Mouse (Mus musculus): ENCODE measurements at regions not wholly inside any gene's neighbourhood (a gene's known extent, or its start where the extent isn't known, plus 50 kb on each side); places are given as distances from the start of the nearest gene placed in this dataset.
"Not testable (repeated sequence)": the region's sequence is repeated elsewhere in the genome, so short reads cannot be mapped to it uniquely, and the experiment has no call there.

GRCm38 (mm10) chr5:148796072-148796471 lies 133.0 kb downstream of the Katnal1 start:
- Histone ChIP-seq H3K4me2 (replicated peaks) (no peak overlapping the region), H3K9ac (no peak overlapping the region), H3K27ac (no peak overlapping the region), H3K4me3 (replicated peaks) (no peak overlapping the region), H3K27me3 (replicated peaks) (no peaks in the 10 kb centered on the region), H3K9me3 (no peaks in the 10 kb centered on the region), H3K4me1 (replicated peaks) (peaks cover 7% of the 10 kb centered on the region), H3K36me3 (no peaks in the 10 kb centered on the region)
- no peak for ATAC-seq
- 13% methylated on average over 4 of the region's 4 CpGs for WGBS

DNA sequence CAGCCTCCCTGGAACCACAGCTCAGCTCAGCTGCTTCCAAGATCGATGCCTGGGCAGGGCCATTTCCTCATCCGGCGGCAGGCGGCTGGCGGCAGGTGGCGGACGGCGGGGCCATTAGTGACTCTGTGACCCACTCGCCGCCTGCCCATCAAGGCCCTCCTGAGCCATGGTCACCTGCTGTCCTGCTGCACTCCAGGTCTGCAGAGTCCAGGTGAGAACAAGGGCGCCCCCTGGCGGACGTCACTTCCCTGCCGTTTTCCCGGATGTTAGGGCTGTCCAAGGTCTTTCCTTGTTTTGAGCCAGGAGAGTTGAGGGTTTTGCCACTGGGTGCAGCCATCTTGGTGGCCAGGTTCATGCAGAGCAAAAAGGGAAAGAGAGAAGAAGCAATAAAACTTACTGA lies 134.7 kb downstream of the Katnal1 start:
- H3K4me2 ChIP-seq (replicated peaks), result no peak overlapping the region

DNA sequence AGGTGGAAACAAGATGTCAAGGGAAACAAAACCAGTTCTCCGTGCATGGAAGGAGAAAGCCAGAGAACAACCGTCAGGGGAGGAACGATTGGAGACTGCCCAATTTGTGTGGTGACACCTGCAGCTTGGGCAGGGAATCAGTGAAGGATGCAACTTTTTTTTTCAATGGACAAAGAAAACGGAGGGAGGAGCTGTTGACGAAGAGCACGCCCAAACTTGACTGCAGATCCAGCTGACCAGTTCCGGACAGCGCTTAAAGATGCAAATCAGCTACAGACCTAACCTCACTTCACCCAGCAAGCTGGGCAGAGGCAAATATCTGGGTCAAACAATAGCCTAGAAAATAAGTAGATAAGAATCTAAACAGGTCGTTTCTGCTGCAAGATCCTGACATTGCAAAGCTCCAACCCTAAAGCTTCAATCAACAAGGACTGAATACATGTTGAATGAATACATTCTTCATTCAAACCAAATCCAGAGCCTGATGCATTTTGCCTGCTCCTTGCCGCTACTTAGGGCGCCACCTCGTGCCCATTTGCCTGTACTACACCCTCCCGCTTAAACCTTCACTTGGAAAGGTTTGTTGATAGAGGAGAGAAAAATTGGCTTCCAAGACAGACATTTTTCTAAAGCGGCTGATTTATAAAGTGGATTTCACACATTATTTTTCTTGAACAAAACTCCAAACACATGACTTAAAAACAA lies 136.2 kb downstream of the Katnal1 start:
- no peaks in the 10 kb centered on the region for H3K9me3 ChIP-seq
- H3K4me1 ChIP-seq (replicated peaks), result peaks cover 7% of the 10 kb centered on the region
- H3K27me3 ChIP-seq (replicated peaks), result no peaks in the 10 kb centered on the region
- H3K4me3 ChIP-seq (replicated peaks), result no peak overlapping the region
- 12% methylated on average over 14 of the region's 14 CpGs for WGBS
- no peaks in the 10 kb centered on the region for H3K36me3 ChIP-seq
- no peak for ATAC-seq
- no peak overlapping the region for H3K9ac ChIP-seq
- no peak overlapping the region for H3K4me2 ChIP-seq (replicated peaks)
- H3K27ac ChIP-seq, result no peak overlapping the region

More for the DNA sequence above, 134.7 kb downstream of the Katnal1 start:
- no peaks in the 10 kb centered on the region for H3K9me3 ChIP-seq
- H3K36me3 ChIP-seq, result no peaks in the 10 kb centered on the region
- 32% methylated on average over 15 of the region's 15 CpGs for WGBS
- H3K27ac ChIP-seq, result no peak overlapping the region
- no peak overlapping the region for H3K9ac ChIP-seq
- peaks cover 7% of the 10 kb centered on the region for H3K4me1 ChIP-seq (replicated peaks)
- ATAC-seq, result peak; percentile 55
- no peaks in the 10 kb centered on the region for H3K27me3 ChIP-seq (replicated peaks)
- no peak overlapping the region for H3K4me3 ChIP-seq (replicated peaks)

- H3K36me3 ChIP-seq, result no peaks in the 10 kb centered on the region
- no peak overlapping the region for H3K4me3 ChIP-seq (replicated peaks)
- 45% methylated on average over 6 of the region's 6 CpGs for WGBS
- no peak overlapping the region for H3K27ac ChIP-seq
- ATAC-seq, result no peak
- no peaks in the 10 kb centered on the region for H3K27me3 ChIP-seq (replicated peaks)
- no peak overlapping the region for H3K9ac ChIP-seq
- no peaks in the 10 kb centered on the region for H3K9me3 ChIP-seq
- H3K4me2 ChIP-seq (replicated peaks), result no peak overlapping the region
- peaks cover 7% of the 10 kb centered on the region for H3K4me1 ChIP-seq (replicated peaks)
Measured at GRCm38 (mm10) chr5:148791651-148792050, 137.5 kb downstream of the Katnal1 start.

DNA sequence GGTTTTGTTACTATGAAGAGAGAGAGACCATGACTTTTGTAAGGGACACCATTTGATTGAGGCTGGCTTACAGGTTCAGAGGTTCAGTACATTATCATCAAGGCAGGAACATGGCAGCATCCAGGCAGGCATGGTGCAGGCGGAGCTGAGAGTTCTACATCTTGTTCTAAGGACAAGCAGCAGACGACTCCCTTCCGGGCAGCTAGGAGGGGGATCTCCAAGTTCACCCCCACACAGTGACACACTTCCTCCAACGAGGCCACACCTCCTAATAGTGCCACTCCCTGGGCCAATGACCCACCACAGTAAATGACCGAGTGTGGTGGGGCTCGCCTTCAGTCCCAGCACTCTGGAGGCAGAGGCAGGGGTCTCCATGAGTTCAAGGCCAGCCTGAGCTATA lies 138.8 kb downstream of the Katnal1 start:
- not testable (repeated sequence) for H3K9ac ChIP-seq; H3K27ac ChIP-seq; H3K4me1 ChIP-seq (replicated peaks); H3K4me3 ChIP-seq (replicated peaks); H3K9me3 ChIP-seq; H3K4me2 ChIP-seq (replicated peaks); ATAC-seq; H3K27me3 ChIP-seq (replicated peaks); H3K36me3 ChIP-seq
- WGBS, result 78% methylated on average over 6 of the region's 6 CpGs

- ATAC-seq, result no peak
- Histone ChIP-seq H3K4me2 (replicated peaks) (no peak overlapping the region), H3K9ac (no peak overlapping the region), H3K36me3 (no peaks in the 10 kb centered on the region), H3K27me3 (replicated peaks) (no peaks in the 10 kb centered on the region), H3K4me1 (replicated peaks) (no peaks in the 10 kb centered on the region; the same call in none of the 2 replicates), H3K27ac (no peak overlapping the region; the same call in 1 of the 2 replicates), H3K9me3 (no peaks in the 10 kb centered on the region), H3K4me3 (replicated peaks) (no peak overlapping the region)
- WGBS, result 79% methylated on average over 5 of the region's 5 CpGs
Measured at GRCm38 (mm10) chr5:148789823-148790222, 139.3 kb downstream of the Katnal1 start.

DNA sequence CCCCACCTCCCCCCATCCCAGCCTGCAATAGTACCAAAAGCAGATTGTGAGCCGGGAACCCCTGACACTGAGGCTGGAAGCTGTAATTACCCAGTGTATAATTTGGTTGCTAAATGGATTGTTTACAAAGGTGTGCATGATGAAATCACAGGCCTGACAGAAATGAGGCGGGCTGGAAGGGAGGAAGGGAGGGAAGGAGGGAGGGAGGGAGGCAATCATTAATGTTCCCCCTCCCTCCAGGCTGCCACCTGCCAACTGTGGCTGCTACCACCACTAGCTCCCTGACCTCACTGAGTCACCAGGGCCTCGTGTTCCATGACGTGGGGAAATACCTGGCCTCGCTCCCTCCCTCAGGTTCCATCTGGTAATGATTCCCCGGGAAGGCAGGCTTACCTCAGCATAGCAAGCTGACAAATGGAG lies 140.0 kb downstream of the Katnal1 start:
- ATAC-seq, result peak; percentile 71
- no peak overlapping the region for H3K4me3 ChIP-seq (replicated peaks)
- no peak overlapping the region for H3K4me2 ChIP-seq (replicated peaks)
- H3K9ac ChIP-seq, result no peak overlapping the region
- H3K9me3 ChIP-seq, result no peaks in the 10 kb centered on the region
- H3K4me1 ChIP-seq (replicated peaks), result no peaks in the 10 kb centered on the region; the same call in none of the 2 replicates
- H3K27ac ChIP-seq, result peak overlapping the region; percentile 36; the same call in 1 of the 2 replicates
- WGBS, result 32% methylated on average over 6 of the region's 6 CpGs
- H3K27me3 ChIP-seq (replicated peaks), result no peaks in the 10 kb centered on the region
- H3K36me3 ChIP-seq, result no peaks in the 10 kb centered on the region

- Histone ChIP-seq H3K36me3 (no peaks in the 10 kb centered on the region), H3K27me3 (replicated peaks) (no peaks in the 10 kb centered on the region), H3K4me3 (replicated peaks) (no peak overlapping the region), H3K9ac (no peak overlapping the region), H3K4me1 (replicated peaks) (no peaks in the 10 kb centered on the region; the same call in 1 of the 2 replicates), H3K4me2 (replicated peaks) (no peak overlapping the region), H3K27ac (no peak overlapping the region), H3K9me3 (no peaks in the 10 kb centered on the region)
- no peak for ATAC-seq
- 89% methylated on average over 8 of the region's 8 CpGs for WGBS
Measured at GRCm38 (mm10) chr5:148788690-148789089, 140.4 kb downstream of the Katnal1 start.

DNA sequence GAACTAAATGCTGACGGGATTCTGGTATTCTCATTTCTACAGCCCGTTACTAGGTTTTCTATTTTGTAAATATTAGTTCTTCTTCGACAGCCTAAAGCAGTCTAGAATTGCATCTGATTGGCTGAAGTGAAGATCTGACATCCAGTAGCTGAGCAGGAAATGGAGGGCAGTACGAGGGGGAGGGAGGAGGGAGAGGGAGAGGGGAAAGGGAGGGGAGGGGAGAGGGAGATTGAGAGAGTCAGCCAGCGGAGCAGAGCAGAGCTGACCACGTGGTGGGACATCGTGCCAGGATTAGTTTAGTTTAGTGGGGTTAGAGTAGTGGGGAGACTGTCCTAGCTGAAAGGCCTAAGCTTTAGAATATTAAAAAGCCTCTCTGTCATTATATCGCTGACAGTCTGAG lies 141.8 kb downstream of the Katnal1 start:
- H3K4me2 ChIP-seq (replicated peaks), result no peak overlapping the region
- 13% methylated on average over 8 of the region's 8 CpGs for WGBS
- H3K9me3 ChIP-seq, result no peaks in the 10 kb centered on the region
- H3K9ac ChIP-seq, result no peak overlapping the region
- H3K27me3 ChIP-seq (replicated peaks), result no peaks in the 10 kb centered on the region
- H3K36me3 ChIP-seq, result no peaks in the 10 kb centered on the region
- no peak overlapping the region for H3K4me3 ChIP-seq (replicated peaks)
- no peaks in the 10 kb centered on the region for H3K4me1 ChIP-seq (replicated peaks)
- ATAC-seq, result peak; percentile 85
- peak overlapping the region; percentile 7; the same call in 1 of the 2 replicates for H3K27ac ChIP-seq

DNA sequence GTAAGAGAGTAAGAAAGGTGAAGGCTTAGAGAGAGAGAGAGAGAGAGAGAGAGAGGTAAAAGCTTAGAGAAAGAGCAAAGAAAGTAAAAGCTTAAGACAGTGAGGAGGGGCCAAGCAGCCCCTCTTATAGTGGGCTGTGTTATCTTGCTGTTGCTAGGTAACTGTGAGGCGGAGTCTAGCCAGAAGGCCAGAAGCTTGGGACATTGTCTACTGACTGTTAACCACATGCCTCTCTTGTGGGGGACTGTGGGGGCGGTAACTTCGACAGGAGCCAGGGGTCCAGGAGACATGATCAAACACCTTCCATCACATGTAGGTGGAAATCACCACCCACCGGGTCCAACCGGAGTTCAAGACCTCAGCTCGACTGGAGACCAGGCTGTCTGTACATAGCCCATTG lies 148.0 kb downstream of the Katnal1 start:
- H3K27me3 ChIP-seq (replicated peaks); H3K4me3 ChIP-seq (replicated peaks); H3K9me3 ChIP-seq; H3K9ac ChIP-seq; H3K27ac ChIP-seq; H3K36me3 ChIP-seq; H3K4me2 ChIP-seq (replicated peaks); H3K4me1 ChIP-seq (replicated peaks); ATAC-seq: not testable (repeated sequence)
- 55% methylated on average over 6 of the region's 6 CpGs for WGBS

DNA sequence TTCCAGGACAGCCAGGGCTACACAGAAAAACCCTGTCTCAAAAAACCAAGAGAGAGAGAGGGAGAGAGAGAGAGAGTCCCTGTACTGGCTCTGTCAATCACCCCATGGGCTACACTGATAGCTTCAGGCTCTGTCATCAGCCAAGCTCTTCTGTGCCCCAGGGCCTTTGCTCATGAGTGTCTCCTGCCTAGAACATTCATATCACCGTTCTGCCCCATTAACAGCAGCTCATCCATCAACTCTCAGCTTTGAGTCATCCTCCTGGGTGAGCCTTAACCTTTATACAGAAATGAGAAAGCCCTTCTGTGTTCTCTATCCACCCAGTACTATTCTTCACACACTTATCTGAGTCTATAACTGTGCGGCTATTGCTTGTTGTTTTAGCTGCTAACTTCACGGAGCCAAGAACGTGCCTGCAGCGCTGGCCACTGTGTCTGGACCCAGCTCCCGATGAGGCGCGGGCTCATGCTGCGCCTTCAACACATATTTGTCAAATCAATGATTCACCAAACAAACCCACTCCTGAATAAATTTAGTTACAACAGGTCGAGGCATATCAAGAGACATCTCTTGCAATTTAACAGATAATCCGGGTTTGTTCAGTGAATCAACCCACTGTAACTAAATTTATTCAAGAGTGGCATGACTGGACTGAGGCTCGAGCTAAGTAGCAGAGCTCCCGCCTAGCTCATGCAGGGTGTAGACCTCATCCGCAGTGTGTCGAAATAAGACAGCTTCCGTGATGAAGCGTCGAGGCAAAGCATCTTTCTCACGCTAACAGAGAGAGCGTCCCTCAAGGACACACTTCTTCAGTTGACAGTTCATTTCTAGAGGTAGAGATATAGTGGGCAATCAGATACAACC lies 152.1 kb downstream of the Katnal1 start:
- H3K9me3 ChIP-seq, result no peaks in the 10 kb centered on the region
- no peak overlapping the region for H3K27ac ChIP-seq
- WGBS, result 75% methylated on average over 20 of the region's 20 CpGs
- H3K4me3 ChIP-seq (replicated peaks), result no peak overlapping the region
- H3K36me3 ChIP-seq, result no peaks in the 10 kb centered on the region
- H3K4me1 ChIP-seq (replicated peaks), result no peaks in the 10 kb centered on the region
- H3K4me2 ChIP-seq (replicated peaks), result no peak overlapping the region
- H3K27me3 ChIP-seq (replicated peaks), result no peaks in the 10 kb centered on the region
- no peak for ATAC-seq
- H3K9ac ChIP-seq, result no peak overlapping the region

DNA sequence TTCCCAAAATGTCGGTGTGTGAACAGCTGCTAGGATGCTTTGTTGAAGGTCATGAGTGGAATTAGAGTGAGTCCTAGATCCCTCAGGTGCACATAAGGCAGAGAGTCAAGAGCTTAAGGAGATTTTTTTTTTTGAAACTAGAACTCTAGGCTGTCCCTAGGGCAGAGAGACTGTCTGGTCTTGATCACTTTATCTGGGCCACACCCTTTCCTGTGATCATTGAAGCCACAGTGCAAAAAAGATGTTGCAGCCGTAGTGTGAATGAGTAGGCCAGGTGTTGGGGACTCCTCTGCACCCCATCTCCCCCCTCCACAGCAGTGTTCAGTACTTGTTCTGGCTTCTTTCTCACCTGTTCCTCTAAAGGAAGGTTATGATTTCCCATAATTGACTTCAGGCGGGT lies 153.9 kb downstream of the Katnal1 start:
- Histone ChIP-seq H3K4me2 (replicated peaks) (no peak overlapping the region), H3K27ac (no peak overlapping the region), H3K9me3 (no peaks in the 10 kb centered on the region), H3K27me3 (replicated peaks) (no peaks in the 10 kb centered on the region), H3K4me3 (replicated peaks) (no peak overlapping the region), H3K4me1 (replicated peaks) (no peaks in the 10 kb centered on the region), H3K36me3 (no peaks in the 10 kb centered on the region), H3K9ac (no peak overlapping the region)
- ATAC-seq, result no peak
- WGBS, result 88% methylated on average over 3 of the region's 3 CpGs

All from intestine, embryonic 15.5 days (tissue).